Mouse (Mus musculus) embryonic facial prominence, embryonic 15.5 days (tissue): ENCODE measurements around the gene Tmem219. TPM values are rescaled to one million over a fixed set of nuclear protein-coding genes. Genes with fewer than 3 reads are reported as not detected.
A peak's percentile ranks its signal among the peaks of the same experiment; 100 is the strongest.

Source experiments
- ATAC-seq: fragments of 200-750 bp; cut with Nextera tagmentation; 2 replicates; pipeline ENCODE4 v1.8.0; 2017; ENCODE audit warnings: low read depth, moderate TSS enrichment; ENCODE audit not compliant: insufficient number of reproducible peaks, low FRiP score, low TSS enrichment
- H3K27ac ChIP-seq: fragments of 300-500 bp; sonication (generic); replicated peaks from 2 replicates; pipeline ENCODE4 v1.5.1; 2015; ENCODE audit warnings: mild to moderate bottlenecking, inconsistent platforms
- H3K27me3 ChIP-seq: fragments of 300-500 bp; sonication (generic); 2 replicates; pipeline ENCODE4 v1.6.1; 2015; ENCODE audit warnings: inconsistent platforms
- H3K36me3 ChIP-seq: fragments of 300-500 bp; sonication (generic); 2 replicates; pipeline ENCODE4 v1.6.1; 2015; ENCODE audit warnings: mild to moderate bottlenecking, inconsistent platforms
- H3K4me1 ChIP-seq: fragments of 300-500 bp; sonication (generic); 2 replicates; pipeline ENCODE4 v1.6.1; 2015; ENCODE audit warnings: inconsistent platforms
- H3K4me2 ChIP-seq: fragments of 300-500 bp; sonication (generic); replicated peaks from 2 replicates; pipeline ENCODE4 v1.6.1; 2015; ENCODE audit warnings: mild to moderate bottlenecking, inconsistent platforms
- H3K4me3 ChIP-seq: fragments of 300-500 bp; sonication (generic); replicated peaks from 2 replicates; pipeline ENCODE4 v1.5.1; 2015; ENCODE audit warnings: mild to moderate bottlenecking, inconsistent platforms
- H3K9ac ChIP-seq: fragments of 300-500 bp; sonication (generic); 2 replicates; pipeline ENCODE4 v1.6.1; 2015; ENCODE audit warnings: inconsistent platforms
- H3K9me3 ChIP-seq: fragments of 300-500 bp; sonication (generic); replicated peaks from 2 replicates; pipeline ENCODE4 v1.6.1; 2016; ENCODE audit warnings: inconsistent platforms
- WGBS: fragments of 180-500 bp; shearing (Covaris S2); methylation state at CpG from one replicate; pipeline ENCODE4 v1.1.7; 2015; 5-methylcytosine and 5-hydroxymethylcytosine counted together
- polyA plus RNA-seq: library from polyadenylated mRNA; unstranded; fragments of >200 nt; fragmentation: Nextera tagmentation; extraction: Ambion mirVana; gene quantifications from 2 replicates; pipeline ENCODE4 v1.2.1, GENCODE M21; 2015

Gene Tmem219
- polyA plus RNA-seq, 1 experiment from 2014 or later, result 34.7 TPM

DNA sequence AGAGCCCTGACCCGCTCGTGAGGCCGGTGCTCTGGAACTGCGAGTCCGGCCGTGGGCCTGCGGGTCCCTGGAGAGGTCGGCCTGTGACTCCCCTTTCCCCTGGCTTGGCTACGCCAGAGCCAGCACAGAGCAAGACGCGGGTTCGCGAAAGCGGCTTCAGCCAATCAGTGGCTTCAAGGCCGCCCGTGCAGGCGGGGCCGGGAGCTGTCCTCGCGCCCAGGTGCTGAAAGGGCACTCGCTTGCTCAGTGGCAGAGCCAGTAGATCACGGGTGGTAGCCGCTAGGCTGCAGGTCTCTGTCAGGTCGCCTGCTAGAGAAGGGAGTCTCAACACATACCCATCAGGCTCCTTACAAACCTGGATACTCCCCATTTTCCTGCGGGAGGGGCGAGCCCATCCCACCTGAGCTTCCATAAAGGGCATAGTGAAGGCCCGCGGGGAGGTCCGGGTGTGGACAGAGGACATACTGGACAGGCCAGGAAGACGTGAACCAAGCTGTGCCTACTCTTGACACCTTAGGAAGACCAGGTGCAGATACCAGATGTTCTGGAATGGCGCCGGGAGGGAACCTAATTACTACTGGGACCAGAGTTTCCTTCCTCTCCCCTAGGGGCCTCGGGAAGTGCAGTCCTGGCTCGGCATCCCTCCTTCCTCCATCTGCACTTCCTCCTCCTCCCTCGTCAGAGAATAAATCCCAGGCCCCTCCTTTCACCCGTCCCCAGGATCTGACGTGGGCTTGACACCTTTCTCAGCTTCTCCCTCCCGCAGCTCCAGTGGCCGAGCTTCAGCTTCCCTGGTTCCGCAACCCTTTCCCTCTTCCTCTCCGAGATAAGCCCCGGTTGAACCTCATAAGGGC lies 27.3 kb upstream of the Tmem219 start, which contains the start of gene Sez6l2:
Gene Sez6l2 (plus strand): TSS at position 771 of the 854 bp plus-strand sequence.
- Histone ChIP-seq H3K27ac (no peak within 1 kb of the TSS), H3K4me3 (peak within 1 kb of the TSS; percentile 53), H3K9ac (no peak within 1 kb of the TSS), H3K27me3 (peaks cover 35% of the 10 kb centered on the region), H3K36me3 (0 out of 2 replicates have a peak, but pooled peaks cover 2% of the 10 kb centered on the region), H3K4me1 (peaks cover 16% of the 10 kb centered on the region), H3K9me3 (no peaks in the 10 kb centered on the region), H3K4me2 (peak within 1 kb of the TSS; percentile 100)
- under 1% methylated on average over 42 of the region's 42 CpGs for WGBS
- peak; percentile 81 for ATAC-seq

DNA sequence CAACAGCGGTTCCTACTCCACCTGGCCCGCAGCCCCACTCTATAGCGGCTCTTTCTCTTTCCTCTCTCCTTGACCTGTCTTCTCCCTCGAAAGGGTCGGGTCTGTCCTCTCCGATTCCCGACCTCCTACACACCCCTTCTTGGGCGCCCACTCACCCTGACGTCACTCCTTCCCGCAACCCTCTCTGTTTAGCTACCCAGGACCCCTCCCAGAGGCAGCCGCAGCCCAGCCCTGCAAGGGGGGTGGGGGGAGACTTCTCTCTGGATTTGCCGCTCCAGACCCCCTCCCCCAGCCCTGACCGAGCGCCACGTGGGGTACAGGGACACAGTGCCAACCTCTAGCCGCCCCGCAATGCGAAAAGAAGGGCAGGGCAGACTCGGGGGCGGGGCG lies 26.7 kb upstream of the Tmem219 start, which contains the start of gene Asphd1:
Gene Asphd1 (minus strand): TSS at position 180 of the 390 bp plus-strand sequence.
- Histone ChIP-seq H3K27ac (no peak within 1 kb of the TSS), H3K9me3 (no peaks in the 10 kb centered on the region), H3K4me3 (peak within 1 kb of the TSS; percentile 53), H3K9ac (no peak within 1 kb of the TSS), H3K36me3 (peaks cover 7% of the 10 kb centered on the region; the same call in 1 of the 2 replicates), H3K27me3 (peaks cover 35% of the 10 kb centered on the region), H3K4me2 (peak within 1 kb of the TSS; percentile 100), H3K4me1 (peaks cover 16% of the 10 kb centered on the region)
- peak; percentile 22 for ATAC-seq
- WGBS, result 1% methylated on average over 21 of the region's 21 CpGs

DNA sequence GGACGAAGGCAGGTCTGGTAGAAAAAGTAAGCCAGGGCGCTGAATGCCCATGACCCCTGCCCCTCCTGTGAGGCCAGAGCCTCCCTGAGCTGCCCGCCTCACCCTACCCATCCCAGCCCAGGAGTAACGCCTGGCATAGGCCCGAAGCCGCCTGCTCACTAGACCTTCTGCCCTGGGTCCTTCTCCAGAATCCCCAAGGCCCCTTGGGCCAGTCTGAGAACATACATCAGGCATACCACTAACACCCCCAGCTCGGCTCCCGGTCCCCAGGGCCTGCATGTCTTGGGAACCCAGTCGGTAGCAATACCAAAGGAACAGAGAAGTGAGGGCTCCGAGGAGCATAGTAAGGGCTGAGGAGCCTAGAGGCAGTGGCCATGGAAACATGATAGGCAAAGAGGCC lies 25.9 kb upstream of the Tmem219 start:
- Histone ChIP-seq H3K36me3 (peaks cover 9% of the 10 kb centered on the region; the same call in 1 of the 2 replicates), H3K9ac (no peak overlapping the region), H3K4me3 (no peak overlapping the region), H3K27me3 (peaks cover 31% of the 10 kb centered on the region), H3K4me2 (no peak overlapping the region), H3K27ac (no peak overlapping the region), H3K4me1 (peaks cover 16% of the 10 kb centered on the region), H3K9me3 (no peaks in the 10 kb centered on the region)
- WGBS, result 77% methylated on average over 10 of the region's 10 CpGs
- no peak for ATAC-seq

GRCm38 (mm10) chr7:126946530-126946929 lies 23.8 kb upstream of the Tmem219 start:
- H3K4me3 ChIP-seq, result no peak overlapping the region
- WGBS, result 48% methylated on average over 3 of the region's 3 CpGs
- ATAC-seq, result no peak
- peaks cover 16% of the 10 kb centered on the region for H3K4me1 ChIP-seq
- H3K36me3 ChIP-seq, result peaks cover 18% of the 10 kb centered on the region
- no peak overlapping the region for H3K4me2 ChIP-seq
- no peaks in the 10 kb centered on the region for H3K9me3 ChIP-seq
- no peak overlapping the region for H3K27ac ChIP-seq
- no peak overlapping the region for H3K9ac ChIP-seq
- peaks cover 17% of the 10 kb centered on the region for H3K27me3 ChIP-seq

DNA sequence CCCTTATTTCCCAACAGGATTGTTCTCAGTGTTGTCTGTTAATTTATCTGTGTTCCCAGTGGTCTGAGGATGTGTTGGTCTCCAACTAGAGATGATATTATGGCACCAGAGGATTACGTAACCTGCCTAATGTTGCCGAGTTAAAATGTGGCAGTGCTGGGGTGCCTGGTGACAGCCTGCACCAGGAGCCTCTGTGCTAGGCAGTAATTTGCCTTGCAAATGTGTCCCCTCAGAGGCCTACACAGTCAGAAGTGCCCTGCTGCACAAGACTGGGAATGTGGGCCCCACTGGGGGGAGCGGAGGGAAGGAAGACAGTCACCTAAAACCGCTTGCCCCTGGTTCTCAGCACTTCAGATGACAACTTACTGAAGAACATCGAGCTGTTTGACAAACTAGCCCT lies 19.1 kb upstream of the Tmem219 start:
- 76% methylated on average over 5 of the region's 5 CpGs for WGBS
- Histone ChIP-seq H3K9me3 (no peaks in the 10 kb centered on the region), H3K27me3 (no peaks in the 10 kb centered on the region), H3K9ac (no peak overlapping the region), H3K27ac (no peak overlapping the region), H3K4me2 (no peak overlapping the region), H3K4me3 (no peak overlapping the region), H3K4me1 (no peaks in the 10 kb centered on the region), H3K36me3 (peaks cover 29% of the 10 kb centered on the region)
- no peak for ATAC-seq

DNA sequence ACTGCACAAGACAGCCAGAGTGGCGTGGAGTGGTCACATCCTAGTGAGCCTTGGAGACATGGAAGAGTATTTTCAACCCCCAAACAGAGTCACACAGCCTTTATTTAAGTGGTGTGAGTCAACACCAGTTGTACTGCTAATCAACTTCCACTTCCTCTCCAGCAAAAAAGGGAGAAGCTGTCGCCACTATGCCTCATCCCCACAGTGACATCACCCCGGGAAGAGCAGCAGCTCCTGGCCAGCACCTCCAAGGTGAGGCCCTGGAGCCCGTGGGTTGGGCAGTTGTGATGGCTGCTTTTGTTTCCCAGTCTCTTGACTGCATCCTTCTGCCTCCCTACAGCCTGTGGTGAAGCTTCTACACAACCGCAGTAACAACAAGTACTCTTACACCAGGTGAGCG lies 18.5 kb upstream of the Tmem219 start:
- 47% methylated on average over 6 of the region's 6 CpGs for WGBS
- Histone ChIP-seq H3K36me3 (peaks cover 33% of the 10 kb centered on the region), H3K27me3 (no peaks in the 10 kb centered on the region)

GRCm38 (mm10) chr7:126932652-126933051 lies 9.9 kb upstream of the Tmem219 start:
- Histone ChIP-seq H3K36me3 (peaks cover 34% of the 10 kb centered on the region), H3K27me3 (no peaks in the 10 kb centered on the region), H3K4me2 (no peak overlapping the region), H3K9ac (no peak overlapping the region), H3K4me3 (no peak overlapping the region), H3K27ac (no peak overlapping the region), H3K4me1 (peaks cover 12% of the 10 kb centered on the region), H3K9me3 (no peaks in the 10 kb centered on the region)
- 91% methylated on average over 2 of the region's 2 CpGs for WGBS
- no peak for ATAC-seq

More for the DNA sequence above, 18.5 kb upstream of the Tmem219 start:
- Histone ChIP-seq H3K9me3 (no peaks in the 10 kb centered on the region), H3K27ac (no peak overlapping the region), H3K4me2 (no peak overlapping the region), H3K9ac (no peak overlapping the region), H3K4me1 (no peaks in the 10 kb centered on the region), H3K4me3 (no peak overlapping the region)
- no peak for ATAC-seq

GRCm38 (mm10) chr7:126929046-126929445 lies 6.3 kb upstream of the Tmem219 start:
- peaks cover 14% of the 10 kb centered on the region; the same call in 1 of the 2 replicates for H3K36me3 ChIP-seq
- no peaks in the 10 kb centered on the region for H3K27me3 ChIP-seq
- peak; percentile 66; the same call in 1 of the 2 replicates for ATAC-seq
- no peaks in the 10 kb centered on the region for H3K9me3 ChIP-seq
- H3K4me2 ChIP-seq, result peak overlapping the region; percentile 89
- H3K27ac ChIP-seq, result peak overlapping the region; percentile 75
- peaks cover 12% of the 10 kb centered on the region for H3K4me1 ChIP-seq
- H3K4me3 ChIP-seq, result peak overlapping the region; percentile 68
- H3K9ac ChIP-seq, result peak overlapping the region; percentile 64
- under 1% methylated on average over 27 of the region's 27 CpGs for WGBS

GRCm38 (mm10) chr7:126928384-126929037 lies 5.8 kb upstream of the Tmem219 start, which contains the start of gene Kctd13:
Kctd13 (plus strand) TSS chr7:126928879.
- Histone ChIP-seq H3K27ac (peak within 1 kb of the TSS; percentile 75), H3K36me3 (peaks cover 12% of the 10 kb centered on the region; the same call in 1 of the 2 replicates), H3K27me3 (no peaks in the 10 kb centered on the region), H3K4me1 (peaks cover 12% of the 10 kb centered on the region), H3K4me2 (peak within 1 kb of the TSS; percentile 89), H3K9ac (peak within 1 kb of the TSS; percentile 64), H3K4me3 (peak within 1 kb of the TSS; percentile 68), H3K9me3 (no peaks in the 10 kb centered on the region)
- ATAC-seq, result peak; percentile 96
- 3% methylated on average over 56 of the region's 56 CpGs for WGBS

DNA sequence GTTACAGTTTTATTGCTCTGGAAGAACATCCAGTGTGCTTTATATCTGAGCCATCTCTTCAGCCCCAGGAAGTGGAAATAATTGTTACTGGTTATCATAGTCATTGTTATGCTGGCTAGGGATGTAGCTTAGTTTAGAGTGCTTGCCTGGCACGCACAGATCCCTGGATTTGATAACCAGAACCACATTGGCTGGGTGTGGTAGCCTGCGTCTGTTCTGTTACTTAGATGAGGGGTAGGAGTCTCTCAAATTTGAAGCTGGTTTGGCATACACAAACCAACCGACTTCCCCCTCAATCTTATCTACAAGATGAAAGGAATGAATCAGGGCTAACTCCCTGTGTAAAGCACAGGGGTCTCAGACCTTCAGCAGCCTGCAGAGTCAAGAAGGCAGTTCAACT lies 3.6 kb upstream of the Tmem219 start:
- Histone ChIP-seq H3K9ac (no peak overlapping the region), H3K4me1 (peaks cover 12% of the 10 kb centered on the region), H3K4me2 (no peak overlapping the region), H3K36me3 (0 out of 2 replicates have a peak, but pooled peaks cover 7% of the 10 kb centered on the region), H3K27ac (no peak overlapping the region), H3K27me3 (no peaks in the 10 kb centered on the region), H3K4me3 (no peak overlapping the region), H3K9me3 (no peaks in the 10 kb centered on the region)
- ATAC-seq, result no peak
- 25% methylated on average over 3 of the region's 3 CpGs for WGBS

DNA sequence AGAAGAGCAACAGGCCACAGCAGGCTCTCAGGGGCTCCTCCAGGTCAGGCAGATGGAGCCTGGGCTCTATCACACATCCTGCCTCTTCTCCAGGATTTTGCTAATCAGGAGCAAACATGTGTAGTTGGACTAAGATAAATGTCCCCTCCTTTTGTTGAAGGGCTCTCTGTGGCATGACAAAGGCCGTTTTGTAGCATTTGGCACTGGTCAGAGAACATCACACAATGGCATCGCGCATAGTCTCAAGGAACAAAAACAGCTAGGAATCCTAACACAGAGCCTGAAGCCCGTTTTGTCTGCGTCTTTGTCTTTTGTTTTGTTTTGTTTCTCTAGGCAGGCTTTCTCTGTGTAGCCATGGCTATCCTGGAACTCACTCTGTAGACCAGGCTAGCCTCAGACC lies 1.3 kb upstream of the Tmem219 start:
- no peaks in the 10 kb centered on the region for H3K27me3 ChIP-seq
- no peaks in the 10 kb centered on the region for H3K9me3 ChIP-seq
- H3K4me3 ChIP-seq, result no peak overlapping the region
- ATAC-seq, result no peak
- 74% methylated on average over 5 of the region's 5 CpGs for WGBS
- no peaks in the 10 kb centered on the region for H3K36me3 ChIP-seq
- no peak overlapping the region for H3K9ac ChIP-seq
- H3K27ac ChIP-seq, result no peak overlapping the region
- H3K4me2 ChIP-seq, result no peak overlapping the region
- peaks cover under 1% of the 10 kb centered on the region for H3K4me1 ChIP-seq
